Mouse (Mus musculus): ENCODE data around the gene Slc25a16.
"Not testable (repeated sequence)": the region's sequence is repeated elsewhere in the genome, so short reads cannot be mapped to it uniquely, and the experiment has no call there.

Gene Slc25a16

GRCm38 (mm10) chr10:62902829-62903228 is 17.6 kb upstream of the Slc25a16 start:
- no peak for DNase-seq (ENCODE audit: low read depth)

- DNase-seq (ENCODE audit: low read depth): no peak
These were observed 14.1 kb upstream of the Slc25a16 start for GRCm38 (mm10) chr10:62906336-62906735.

GRCm38 (mm10) chr10:62908896-62909295 is 11.5 kb upstream of the Slc25a16 start, which contains the start of gene Tet1:
Gene Tet1 (minus strand): TSS chr10:62908996.
- not testable (repeated sequence) for DNase-seq (ENCODE audit: low read depth)

GRCm38 (mm10) chr10:62911120-62911519 is 9.3 kb upstream of the Slc25a16 start:
- no peak for DNase-seq (ENCODE audit: low read depth)

GRCm38 (mm10) chr10:62918985-62919384 is 1.4 kb upstream of the Slc25a16 start:
- DNase-seq (ENCODE audit: low read depth): no peak

GRCm38 (mm10) chr10:62920766-62921156 is 328 bp downstream of the Slc25a16 start:
- DNase-seq (ENCODE audit: low read depth): peak; percentile 14

- DNase-seq (ENCODE audit: low read depth): no peak
These were observed 3.7 kb downstream of the Slc25a16 start for GRCm38 (mm10) chr10:62924096-62924635.

- DNase-seq (ENCODE audit: low read depth): no peak
These were observed 11.9 kb downstream of the Slc25a16 start for GRCm38 (mm10) chr10:62932381-62932780.

- DNase-seq (ENCODE audit: low read depth): no peak
These were observed 24.6 kb downstream of the Slc25a16 start for GRCm38 (mm10) chr10:62944975-62945580.

- peak; percentile 34 for DNase-seq (ENCODE audit: low read depth)
These were observed 26.5 kb downstream of the Slc25a16 start, which contains the start of gene Dna2 for GRCm38 (mm10) chr10:62946738-62947471. Gene Dna2 (plus strand): TSS chr10:62947026.

- no peak for DNase-seq (ENCODE audit: low read depth)
These were observed 28.1 kb downstream of the Slc25a16 start for GRCm38 (mm10) chr10:62948551-62948950.

GRCm38 (mm10) chr10:62963956-62964355 is 43.5 kb downstream of the Slc25a16 start:
- no peak for DNase-seq (ENCODE audit: low read depth)

- DNase-seq (ENCODE audit: low read depth): no peak
These were observed 45.4 kb downstream of the Slc25a16 start for GRCm38 (mm10) chr10:62965796-62966195.

- DNase-seq (ENCODE audit: low read depth): no peak
These were observed 45.9 kb downstream of the Slc25a16 start for GRCm38 (mm10) chr10:62966291-62966690.

GRCm38 (mm10) chr10:62971821-62972220 is 51.4 kb downstream of the Slc25a16 start:
- peak; percentile 5 for DNase-seq (ENCODE audit: low read depth)

GRCm38 (mm10) chr10:62979667-62980038 is 59.2 kb downstream of the Slc25a16 start:
- no peak for DNase-seq (ENCODE audit: low read depth)

- peak; percentile 19 for DNase-seq (ENCODE audit: low read depth)
These were observed 59.9 kb downstream of the Slc25a16 start, which contains the start of gene Rufy2 for GRCm38 (mm10) chr10:62980039-62980954. Gene Rufy2 (plus strand): TSS chr10:62980223.

- DNase-seq (ENCODE audit: low read depth): no peak
These were observed 63.6 kb downstream of the Slc25a16 start for GRCm38 (mm10) chr10:62984072-62984471.

GRCm38 (mm10) chr10:62984495-62984894 is 64.1 kb downstream of the Slc25a16 start:
- DNase-seq (ENCODE audit: low read depth): no peak

- no peak for DNase-seq (ENCODE audit: low read depth)
These were observed 66.9 kb downstream of the Slc25a16 start for GRCm38 (mm10) chr10:62987341-62987740.

GRCm38 (mm10) chr10:62990636-62991035 is 70.2 kb downstream of the Slc25a16 start:
- DNase-seq (ENCODE audit: low read depth): no peak

GRCm38 (mm10) chr10:62993991-62994390 is 73.6 kb downstream of the Slc25a16 start:
- DNase-seq (ENCODE audit: low read depth): no peak
